Mouse (Mus musculus) testis, adult 2 months (tissue): ENCODE measurements around the gene Prkcsh. TPM values are rescaled to one million over a fixed set of nuclear protein-coding genes. Genes with fewer than 3 reads are reported as not detected.

Source experiments
- H3K27ac ChIP-seq: fragments of 200-500 bp; 2 replicates; pipeline ENCODE4 v1.5.1; 2012; ENCODE audit warnings: low read depth, low read length; ENCODE audit not compliant: control insufficient read depth, insufficient read depth
- H3K27me3 ChIP-seq: fragments of 200-500 bp; 2 replicates; pipeline ENCODE4 v1.6.1; 2012; ENCODE audit warnings: mild to moderate bottlenecking, low read length, moderate library complexity; ENCODE audit not compliant: control insufficient read depth, insufficient read depth
- H3K36me3 ChIP-seq: fragments of 200-500 bp; 2 replicates; pipeline ENCODE4 v1.6.1; 2012; ENCODE audit warnings: mild to moderate bottlenecking, low read length; ENCODE audit not compliant: control insufficient read depth, insufficient read depth
- H3K4me1 ChIP-seq: fragments of 200-500 bp; 2 replicates; pipeline ENCODE4 v1.6.1; 2012; ENCODE audit warnings: low read length; ENCODE audit not compliant: control insufficient read depth, insufficient read depth
- H3K4me3 ChIP-seq: fragments of 200-500 bp; 2 replicates; pipeline ENCODE4 v1.5.1; 2012; ENCODE audit warnings: low read depth, mild to moderate bottlenecking, low read length, moderate library complexity, mixed read lengths; ENCODE audit not compliant: control insufficient read depth
- CTCF ChIP-seq: fragments of 200-500 bp; IDR thresholded peaks from 2 replicates; pipeline ENCODE4 v1.5.1; 2012; ENCODE audit warnings: low read depth, mild to moderate bottlenecking, inconsistent platforms, low read length, moderate library complexity; ENCODE audit not compliant: control insufficient read depth, insufficient read depth, insufficient replicate concordance
- POLR2A ChIP-seq: fragments of 200-500 bp; IDR thresholded peaks from 2 replicates; pipeline ENCODE4 v1.6.1; 2012; ENCODE audit warnings: low read depth, mild to moderate bottlenecking, inconsistent platforms, low read length, moderate library complexity; ENCODE audit not compliant: control insufficient read depth
- polyA plus RNA-seq: library from polyadenylated mRNA; depleted of rRNA; stranded (reverse); fragments of >200 nt; gene quantifications from 2 replicates; pipeline ENCODE4 v1.2.3, GENCODE M21; 2012; rRNA removed

Prkcsh gene
- 41.2 and 43.3 TPM in 2 replicates for polyA plus RNA-seq

DNA sequence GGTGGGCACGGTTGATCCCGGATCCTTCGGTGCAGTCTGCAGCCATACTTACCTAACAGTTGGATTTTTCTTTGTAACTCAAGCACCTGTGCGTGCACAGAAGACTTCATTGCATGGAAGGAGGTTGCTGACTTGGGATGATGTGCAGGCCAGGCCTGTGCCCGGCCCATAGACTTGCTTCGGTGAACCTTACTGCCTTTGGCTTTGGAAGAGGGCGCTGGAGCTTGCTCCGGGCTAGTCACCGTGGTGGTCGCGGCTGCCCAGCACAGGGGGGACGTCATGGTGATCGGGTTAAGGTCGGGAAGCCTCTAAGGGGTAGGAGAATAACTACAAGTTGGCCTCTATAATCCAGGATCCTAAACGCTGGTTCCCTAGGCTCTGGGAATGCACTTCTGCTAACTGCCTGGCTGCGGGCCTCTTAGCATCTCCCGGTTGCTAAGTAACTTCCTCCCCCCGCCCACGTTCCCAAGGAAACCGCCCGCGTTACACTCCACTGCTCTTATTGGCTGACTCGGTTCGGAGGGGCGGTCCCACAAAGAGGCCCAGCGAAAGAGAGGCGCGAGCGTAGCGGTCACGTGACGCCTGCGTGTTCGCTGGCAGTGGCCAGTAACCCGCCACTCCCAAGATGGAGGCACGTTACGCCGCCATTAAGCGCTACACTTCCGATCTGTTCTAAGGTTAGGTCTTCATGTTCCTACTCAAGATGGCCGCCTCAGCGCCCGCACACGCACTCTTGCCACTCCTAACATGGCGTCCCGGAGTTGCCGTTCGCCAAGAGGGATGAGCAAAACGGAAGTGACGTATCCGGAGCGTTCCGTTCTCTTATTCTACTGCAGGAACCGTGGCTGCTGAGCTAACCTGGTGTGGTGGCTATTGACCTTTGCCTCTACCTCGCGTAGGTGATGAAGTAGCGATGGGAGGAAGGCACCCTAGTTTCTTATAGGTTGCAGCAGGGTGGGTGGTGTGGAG is at the start of gene Prkcsh, which contains the start of gene Ccdc151:
TSS of gene Prkcsh (plus strand) at position 613 of the 969 bp plus-strand sequence.
TSS of gene Ccdc151 (minus strand) at position 441 of the 969 bp plus-strand sequence.
- H3K27ac ChIP-seq, result peak within 1 kb of the TSS; percentile 92
- H3K4me3 ChIP-seq, result peak within 1 kb of the TSS; percentile 83
- H3K4me1 ChIP-seq, result peaks cover 9% of the 10 kb centered on the region
- H3K27me3 ChIP-seq, result no peaks in the 10 kb centered on the region
- TF ChIP-seq CTCF, result 0 out of 2 replicates have a peak, but pooled peaks have one; percentile 4
- TF ChIP-seq POLR2A, result peak; percentile 81
- peaks cover 2% of the 10 kb centered on the region for H3K36me3 ChIP-seq

DNA sequence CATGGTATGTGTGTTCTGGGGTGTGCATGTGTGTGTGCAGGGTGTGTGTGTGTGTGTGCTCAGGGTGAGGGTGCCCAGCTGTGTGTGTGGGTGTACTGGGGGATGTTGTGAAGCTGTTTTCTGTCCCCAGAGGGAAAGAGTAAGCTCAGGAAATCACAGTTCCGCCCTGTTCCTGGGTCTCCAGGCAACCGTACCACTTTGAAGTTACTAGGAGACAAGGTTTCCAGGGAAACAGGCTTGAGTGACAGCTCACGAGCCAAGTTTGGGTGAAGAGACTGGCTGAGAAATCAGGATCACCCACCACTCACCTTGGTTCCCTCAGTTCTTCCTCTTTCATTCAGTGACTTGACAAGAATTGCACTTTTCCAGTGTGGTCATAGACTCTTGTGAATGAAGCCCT is 49.0 kb upstream of the Prkcsh start:
- no peaks in the 10 kb centered on the region for H3K27me3 ChIP-seq
- H3K4me3 ChIP-seq, result no peak overlapping the region
- no peak overlapping the region for H3K27ac ChIP-seq
- H3K36me3 ChIP-seq, result no peaks in the 10 kb centered on the region
- TF ChIP-seq POLR2A (no peak), CTCF (no peak)
- peaks cover 3% of the 10 kb centered on the region for H3K4me1 ChIP-seq

GRCm38 (mm10) chr9:21954635-21955034 is 48.0 kb upstream of the Prkcsh start:
- no peaks in the 10 kb centered on the region for H3K27me3 ChIP-seq
- H3K4me3 ChIP-seq, result no peak overlapping the region
- H3K27ac ChIP-seq, result no peak overlapping the region
- H3K36me3 ChIP-seq, result no peaks in the 10 kb centered on the region
- TF ChIP-seq CTCF (no peak), POLR2A (no peak)
- H3K4me1 ChIP-seq, result peaks cover 3% of the 10 kb centered on the region; the same call in 1 of the 2 replicates

DNA sequence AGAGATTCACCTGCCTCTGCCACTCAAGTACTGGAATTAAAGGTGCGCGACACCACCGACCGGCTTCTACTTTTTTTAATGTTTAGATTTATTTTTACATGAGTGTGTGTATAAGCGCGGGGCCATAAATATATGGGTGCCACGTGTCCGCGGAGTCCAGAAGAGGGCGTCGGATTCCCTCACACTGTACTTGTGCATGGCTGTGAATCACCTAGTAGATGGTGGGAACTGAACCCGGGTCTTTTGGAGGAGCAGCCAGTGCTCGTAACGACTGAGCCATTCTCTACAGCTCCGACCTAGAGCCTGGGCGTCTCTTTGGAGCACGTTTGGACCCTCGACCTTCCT is 47.4 kb upstream of the Prkcsh start:
- Histone ChIP-seq H3K27ac (peak overlapping the region; percentile 78), H3K4me3 (peak overlapping the region; percentile 94), H3K27me3 (no peaks in the 10 kb centered on the region), H3K4me1 (peaks cover 3% of the 10 kb centered on the region; the same call in 1 of the 2 replicates), H3K36me3 (no peaks in the 10 kb centered on the region)
- TF ChIP-seq CTCF (no peak), POLR2A (no peak)

DNA sequence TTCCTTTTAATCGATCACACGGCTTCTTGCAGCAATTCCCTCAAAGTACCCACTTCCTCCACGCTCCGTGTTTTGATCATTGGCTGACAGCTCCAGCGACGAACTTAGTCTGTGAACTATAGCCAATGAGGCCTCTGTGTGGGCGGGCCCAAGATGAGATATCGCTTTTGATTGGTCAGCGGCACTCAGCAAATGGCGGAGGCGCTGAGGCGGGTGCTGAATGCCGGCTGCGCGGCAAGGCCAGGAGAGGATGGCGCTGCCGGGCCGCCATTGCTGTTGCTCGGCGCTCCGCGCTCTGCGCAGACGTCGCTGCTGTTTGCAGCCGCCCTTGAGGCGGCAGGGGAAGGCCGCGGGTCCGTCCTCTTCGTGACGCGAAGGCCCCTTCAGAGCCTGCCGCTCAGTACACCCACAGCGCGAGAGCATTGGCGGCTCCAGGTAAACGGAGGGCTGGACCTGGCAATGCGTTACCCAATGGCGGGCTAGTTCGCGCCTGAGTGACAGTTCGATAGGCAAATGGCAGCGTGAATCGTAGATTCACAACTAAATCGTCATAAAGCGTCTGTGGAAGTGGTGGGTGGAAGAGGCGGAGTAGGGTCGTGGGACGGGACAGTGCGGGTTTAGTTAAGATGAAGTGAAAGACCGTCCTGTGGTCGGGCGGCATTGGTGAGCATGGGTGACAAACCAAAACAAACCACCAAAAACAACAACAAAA is 46.9 kb upstream of the Prkcsh start, which contains the start of gene Swsap1:
TSS of gene Swsap1 (plus strand) at position 186 of the 712 bp plus-strand sequence.
- peaks cover 8% of the 10 kb centered on the region for H3K4me1 ChIP-seq
- H3K27ac ChIP-seq, result peak within 1 kb of the TSS; percentile 95
- H3K36me3 ChIP-seq, result no peaks in the 10 kb centered on the region
- TF ChIP-seq CTCF, result no peak
- peak; percentile 71; the same call in 1 of the 2 replicates for TF ChIP-seq POLR2A
- H3K4me3 ChIP-seq, result peak within 1 kb of the TSS; percentile 94
- H3K27me3 ChIP-seq, result no peaks in the 10 kb centered on the region

DNA sequence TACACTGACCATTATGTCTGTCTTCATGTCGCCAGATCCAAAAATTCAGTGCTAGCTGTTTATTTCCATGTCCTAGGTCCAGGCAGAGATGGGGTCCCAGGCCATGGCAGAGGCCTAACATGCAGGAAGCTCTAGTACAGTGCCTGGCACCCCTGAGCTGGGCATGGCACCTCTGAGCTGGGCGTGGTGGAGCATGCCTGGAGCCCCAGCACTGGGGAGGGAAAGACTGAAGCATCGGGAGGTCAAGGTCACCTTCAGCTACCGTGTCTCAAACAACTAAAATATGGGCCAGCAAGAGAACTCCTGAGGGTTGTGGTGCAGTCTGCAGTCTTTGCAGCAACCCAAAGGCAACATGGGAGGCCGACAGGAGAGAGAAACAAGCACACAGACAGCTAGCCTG is 44.2 kb upstream of the Prkcsh start:
- TF ChIP-seq CTCF, result no peak
- TF ChIP-seq POLR2A, result no peak
- H3K27me3 ChIP-seq, result no peaks in the 10 kb centered on the region
- peaks cover 14% of the 10 kb centered on the region for H3K4me1 ChIP-seq
- no peak overlapping the region for H3K27ac ChIP-seq
- H3K4me3 ChIP-seq, result no peak overlapping the region
- no peaks in the 10 kb centered on the region for H3K36me3 ChIP-seq

DNA sequence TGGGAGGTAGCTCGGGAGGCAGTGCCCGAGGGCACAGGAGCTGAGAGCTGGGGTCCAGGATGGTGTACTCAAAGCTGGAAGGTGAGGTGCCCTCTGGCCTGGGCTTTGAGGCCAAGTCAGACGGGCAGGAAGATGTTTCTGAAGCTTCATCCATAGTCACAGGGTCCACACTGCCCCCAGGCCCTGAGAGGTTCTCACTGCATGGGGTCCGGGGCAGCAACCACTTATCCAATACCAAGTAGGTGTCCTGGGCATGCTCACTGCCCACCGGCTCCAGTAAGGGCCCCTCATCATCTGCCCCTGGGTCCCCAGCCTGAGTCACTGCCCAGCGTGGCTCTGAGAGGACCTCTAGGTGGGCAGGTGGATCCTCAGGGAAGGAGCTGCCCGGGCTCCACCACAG is 43.4 kb upstream of the Prkcsh start:
- H3K4me1 ChIP-seq, result peaks cover 13% of the 10 kb centered on the region
- H3K4me3 ChIP-seq, result no peak overlapping the region
- H3K36me3 ChIP-seq, result no peaks in the 10 kb centered on the region
- TF ChIP-seq CTCF, result no peak
- no peak for TF ChIP-seq POLR2A
- no peak overlapping the region for H3K27ac ChIP-seq
- H3K27me3 ChIP-seq, result no peaks in the 10 kb centered on the region
